In genomic region chr2:127484476-127485170, GRCm38 (mm10) we compare ENCODE assay signal across 9 mouse cellular contexts. TPM values are rescaled to one million over a fixed set of nuclear protein-coding genes. Genes with fewer than 3 reads are reported as not detected.
A peak's percentile ranks its signal among the peaks of the same experiment; 100 is the strongest.
DNase-seq lines count a peak whose midpoint lies in the region; ATAC-seq and TF ChIP-seq lines count a peak whose summit lies in the region.
"Had no signal": no experiment of that assay in that cellular context is flagged by ENCODE, and none has a peak within 500 bp of the region (broad histone marks: within the 10 kb centered on the region; RNA-seq: fewer than 3 reads in every experiment).

No protein-coding gene starts in this region.

- no peak for ATAC-seq in CD4-positive, CD25-positive, alpha-beta regulatory T cell, adult 4 months
- ATAC-seq in embryonic facial prominence, embryonic 13.5 days (ENCODE audit: insufficient number of reproducible peaks, insufficient read depth, low FRiP score, low TSS enrichment, low read depth), result peak; percentile 35
- peak; percentile 56 for ATAC-seq in heart, embryonic 12.5 days (ENCODE audit: insufficient number of reproducible peaks, low FRiP score)
- peak; percentile 55 for ATAC-seq in lung, embryonic 14.5 days (ENCODE audit: insufficient read depth)
- peak; percentile 54; the same call in 1 of the 2 replicates for ATAC-seq in neural tube, embryonic 15.5 days (ENCODE audit: low FRiP score)

- H3K4me2 ChIP-seq in embryonic facial prominence, embryonic 13.5 days, result peak overlapping the region; percentile 55
- H3K4me2 ChIP-seq in heart, embryonic 12.5 days, result peak overlapping the region; percentile 64
- H3K4me2 ChIP-seq in lung, embryonic 14.5 days, result peak overlapping the region; percentile 58
- peak overlapping the region; percentile 53 for H3K4me2 ChIP-seq in neural tube, embryonic 15.5 days

- peak overlapping the region; percentile 30 for H3K4me3 ChIP-seq in embryonic facial prominence, embryonic 13.5 days
- H3K4me3 ChIP-seq in heart, embryonic 12.5 days, result peak overlapping the region; percentile 23
- peak overlapping the region; percentile 16 for H3K4me3 ChIP-seq in lung, embryonic 14.5 days (ENCODE audit: low read depth, low read length)
- peak overlapping the region; percentile 24 for H3K4me3 ChIP-seq in neural tube, embryonic 15.5 days (replicated peaks)
- no peak overlapping the region for H3K4me3 ChIP-seq in layer of hippocampus, adult 2 months
- H3K4me3 ChIP-seq: erythroblast, embryonic 14.5 days had no signal

- 7% methylated on average over 19 of the region's 19 CpGs for WGBS in embryonic facial prominence, embryonic 13.5 days
- WGBS in heart, embryonic 12.5 days, result 9% methylated on average over 19 of the region's 19 CpGs
- WGBS in lung, embryonic 14.5 days, result 6% methylated on average over 19 of the region's 19 CpGs
- 8% methylated on average over 19 of the region's 19 CpGs for WGBS in neural tube, embryonic 15.5 days

- H3K9me3 ChIP-seq in embryonic facial prominence, embryonic 13.5 days, result no peaks in the 10 kb centered on the region
- no peaks in the 10 kb centered on the region for H3K9me3 ChIP-seq in heart, embryonic 12.5 days (replicated peaks)
- H3K9me3 ChIP-seq in lung, embryonic 14.5 days (ENCODE audit: low read depth, low read length), result no peaks in the 10 kb centered on the region
- no peaks in the 10 kb centered on the region for H3K9me3 ChIP-seq in neural tube, embryonic 15.5 days (replicated peaks)

- no peak overlapping the region for H3K27ac ChIP-seq in embryonic facial prominence, embryonic 13.5 days
- no peak overlapping the region for H3K27ac ChIP-seq in heart, embryonic 12.5 days (ENCODE audit: poor library complexity, severe bottlenecking)
- no peak overlapping the region for H3K27ac ChIP-seq in lung, embryonic 14.5 days (ENCODE audit: low read depth)
- no peak overlapping the region for H3K27ac ChIP-seq in neural tube, embryonic 15.5 days (replicated peaks)
- no peak overlapping the region for H3K27ac ChIP-seq in layer of hippocampus, adult 2 months

- peaks cover 42% of the 10 kb centered on the region for H3K4me1 ChIP-seq in embryonic facial prominence, embryonic 13.5 days
- peaks cover 31% of the 10 kb centered on the region for H3K4me1 ChIP-seq in heart, embryonic 12.5 days (replicated peaks)
- H3K4me1 ChIP-seq in lung, embryonic 14.5 days (ENCODE audit: insufficient read depth), result peaks cover 14% of the 10 kb centered on the region
- H3K4me1 ChIP-seq in neural tube, embryonic 15.5 days, result peaks cover 35% of the 10 kb centered on the region

- DNase-seq in CD4-positive, CD25-positive, alpha-beta regulatory T cell, adult 2 months (ENCODE audit: low read depth, low spot score), result peak; percentile 15
- DNase-seq in kidney, adult 8-10 months, result peak; percentile 72 to 87
- DNase-seq in lung, embryonic 14.5 days, result peak; percentile 96
- DNase-seq in layer of hippocampus, adult 2 months (ENCODE audit: low spot score in 2 of 2), result no peak

- peaks cover 71% of the 10 kb centered on the region for H3K27me3 ChIP-seq in embryonic facial prominence, embryonic 13.5 days
- peaks cover 64% of the 10 kb centered on the region for H3K27me3 ChIP-seq in heart, embryonic 12.5 days (replicated peaks)
- H3K27me3 ChIP-seq in lung, embryonic 14.5 days (ENCODE audit: insufficient read depth, low read length), result peaks cover 48% of the 10 kb centered on the region
- peaks cover 64% of the 10 kb centered on the region for H3K27me3 ChIP-seq in neural tube, embryonic 15.5 days (replicated peaks)

- H3K9ac ChIP-seq in embryonic facial prominence, embryonic 13.5 days, result 0 out of 2 replicates have a peak overlapping the region, but pooled peaks have one; percentile 32
- 0 out of 2 replicates have a peak overlapping the region, but pooled peaks have one; percentile 11 for H3K9ac ChIP-seq in heart, embryonic 12.5 days
- no peak overlapping the region for H3K9ac ChIP-seq in lung, embryonic 14.5 days
- 0 out of 2 replicates have a peak overlapping the region, but pooled peaks have one; percentile 10 for H3K9ac ChIP-seq in neural tube, embryonic 15.5 days (replicated peaks)

- H3K36me3 ChIP-seq in embryonic facial prominence, embryonic 13.5 days, result no peaks in the 10 kb centered on the region
- H3K36me3 ChIP-seq in heart, embryonic 12.5 days, result no peaks in the 10 kb centered on the region
- no peaks in the 10 kb centered on the region for H3K36me3 ChIP-seq in lung, embryonic 14.5 days (ENCODE audit: insufficient read depth)
- H3K36me3 ChIP-seq in neural tube, embryonic 15.5 days, result no peaks in the 10 kb centered on the region

- peak; percentile 28 for TF ChIP-seq CTCF in lung, embryonic 14.5 days (IDR thresholded peaks at IDR 0.05; ENCODE audit: low read depth)
- no peak for TF ChIP-seq CTCF in layer of hippocampus, adult 2 months (conservative IDR thresholded peaks at IDR 0.05)

RNA-seq across cellular contexts. Expression of gene Kcnip3, which starts 37.3 kb away (rescaled TPM):
- not detected for polyA plus RNA-seq in CD4-positive, CD25-positive, alpha-beta regulatory T cell, adult 4 months (2017; shearing (Covaris generic))
- 2.4 and 3.0 TPM in 2 replicates for polyA plus RNA-seq in embryonic facial prominence, embryonic 13.5 days (2015; fragmentation: Nextera tagmentation; extraction: Ambion mirVana)
- polyA plus RNA-seq in heart, embryonic 12.5 days (2016; fragmentation: Nextera tagmentation; extraction: Ambion mirVana), result 1.2 TPM in 2 replicates
- 8.1 and 8.5 TPM in 2 replicates for polyA plus RNA-seq in lung, embryonic 14.5 days (2014; fragmentation: Nextera tagmentation; extraction: Ambion mirVana)
- polyA plus RNA-seq in neural tube, embryonic 15.5 days (2015; fragmentation: Nextera tagmentation; extraction: Ambion mirVana), result 6.5 and 9.3 TPM in 2 replicates
- total RNA-seq in layer of hippocampus, adult 2 months (2021), result 10 to 100 TPM; 63.6 to 66.4 TPM

RNA-seq across cellular contexts. Expression of gene Fahd2a, which starts 40.3 kb away (rescaled TPM):
- polyA plus RNA-seq in CD4-positive, CD25-positive, alpha-beta regulatory T cell, adult 4 months (2017; shearing (Covaris generic)), result 10 to 100 TPM; 44.7 to 49.2 TPM
- polyA plus RNA-seq in embryonic facial prominence, embryonic 13.5 days (2015; fragmentation: Nextera tagmentation; extraction: Ambion mirVana), result 31.9 and 34.8 TPM in 2 replicates
- polyA plus RNA-seq in heart, embryonic 12.5 days (2016; fragmentation: Nextera tagmentation; extraction: Ambion mirVana), result 26.2 and 29.0 TPM in 2 replicates
- polyA plus RNA-seq in lung, embryonic 14.5 days (2014; fragmentation: Nextera tagmentation; extraction: Ambion mirVana), result 18.7 and 25.0 TPM in 2 replicates
- 31.2 and 36.4 TPM in 2 replicates for polyA plus RNA-seq in neural tube, embryonic 15.5 days (2015; fragmentation: Nextera tagmentation; extraction: Ambion mirVana)
- 10 to 100 TPM; 19.8 to 21.6 TPM for total RNA-seq in layer of hippocampus, adult 2 months (2021)

RNA-seq across cellular contexts. Expression of gene Prom2, which starts 56.6 kb away (rescaled TPM):
- polyA plus RNA-seq in CD4-positive, CD25-positive, alpha-beta regulatory T cell, adult 4 months (2017; shearing (Covaris generic)), result not detected
- polyA plus RNA-seq in embryonic facial prominence, embryonic 13.5 days (2015; fragmentation: Nextera tagmentation; extraction: Ambion mirVana), result 2.9 and 3.0 TPM in 2 replicates
- 0.19 and 0.21 TPM in 2 replicates for polyA plus RNA-seq in heart, embryonic 12.5 days (2016; fragmentation: Nextera tagmentation; extraction: Ambion mirVana)
- 1.6 and 1.8 TPM in 2 replicates for polyA plus RNA-seq in lung, embryonic 14.5 days (2014; fragmentation: Nextera tagmentation; extraction: Ambion mirVana)
- polyA plus RNA-seq in neural tube, embryonic 15.5 days (2015; fragmentation: Nextera tagmentation; extraction: Ambion mirVana), result 0.06 and 0.50 TPM in 2 replicates
- total RNA-seq in layer of hippocampus, adult 2 months (2021), result under 1 TPM; 0.08 to 0.10 TPM
- polyA plus RNA-seq: erythroblast, embryonic 14.5 days had no signal

RNA-seq across cellular contexts. Expression of gene Gpat2, which starts 59.6 kb away (rescaled TPM):
- polyA plus RNA-seq in CD4-positive, CD25-positive, alpha-beta regulatory T cell, adult 4 months (2017; shearing (Covaris generic)), result under 1 TPM; 0.23 to 0.52 TPM
- polyA plus RNA-seq in embryonic facial prominence, embryonic 13.5 days (2015; fragmentation: Nextera tagmentation; extraction: Ambion mirVana), result 0.12 and 0.13 TPM in 2 replicates
- polyA plus RNA-seq in heart, embryonic 12.5 days (2016; fragmentation: Nextera tagmentation; extraction: Ambion mirVana), result 0.44 and 0.45 TPM in 2 replicates
- polyA plus RNA-seq in lung, embryonic 14.5 days (2014; fragmentation: Nextera tagmentation; extraction: Ambion mirVana), result 0.27 and 0.42 TPM in 2 replicates
- 0.05 and 0.32 TPM in 2 replicates for polyA plus RNA-seq in neural tube, embryonic 15.5 days (2015; fragmentation: Nextera tagmentation; extraction: Ambion mirVana)
- total RNA-seq in layer of hippocampus, adult 2 months (2021), result under 1 TPM; 0.12 to 0.31 TPM

Comparison
In these comparisons a context has a peak if more than half of its experiments do, and no peak if none do; other contexts are left out.
1. DNase-seq: peak in CD4-positive, CD25-positive, alpha-beta regulatory T cell, adult 2 months (single experiment), kidney, adult 8-10 months (2 of 2) and lung, embryonic 14.5 days (single experiment); none in layer of hippocampus, adult 2 months (0 of 2).
2. Peak in every context shown above with its lines, with median percentiles within 50 percentile points of each other: H3K4me2 ChIP-seq.